Mouse (Mus musculus) liver, adult 10 weeks (tissue): Measurements from ENCODE around the gene Tmem156. TPM values are rescaled to one million over a fixed set of nuclear protein-coding genes. Genes with fewer than 3 reads are reported as not detected.

Source experiments
- polyA plus RNA-seq: library from polyadenylated mRNA; stranded (reverse); fragments of 350-450 nt; fragmentation: Illumina TruSeq; extraction: RNeasy Lipid Tissue Mini Kit (QIAGEN cat#74804); gene quantifications from one replicate; pipeline ENCODE4 v1.2.3, GENCODE M21; 2014; ENCODE audit warnings: low read depth, low replicate concordance

Tmem156 gene
- polyA plus RNA-seq: 0.74 TPM

DNA sequence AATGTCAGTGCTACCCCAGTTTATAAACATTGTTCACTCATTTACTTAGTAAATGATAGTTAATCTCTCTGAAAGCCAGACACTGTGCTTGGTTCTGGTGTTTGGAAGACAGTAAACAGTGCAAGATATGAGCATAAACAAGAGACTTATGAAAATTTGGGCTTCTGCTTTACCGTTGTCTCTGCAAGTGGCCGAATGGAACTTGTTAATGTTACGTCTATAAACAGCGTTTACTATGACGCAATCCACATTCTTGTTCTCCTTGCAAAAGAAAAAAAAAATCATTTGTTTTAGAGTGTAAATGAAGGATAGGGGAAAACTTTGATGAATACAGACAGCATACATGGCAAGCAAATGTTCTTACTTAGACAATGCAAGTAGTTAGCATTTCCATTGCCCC lies at the start of gene Tmem156:
Tmem156 (minus strand) TSS at position 212 of the 400 bp plus-strand sequence.

GRCm38 (mm10) chr5:65106876-65107772 lies 15.2 kb upstream of the Tmem156 start, which contains the start of gene Klhl5:
Gene Klhl5, plus strand, starts transcription at chr5:65107539.

Other genes starting within 250 kb of the Tmem156 start
- 1.7 TPM for gene Tlr1, start 158.6 kb downstream of the Tmem156 start, polyA plus RNA-seq
- gene Tlr6, start 132.0 kb downstream of the Tmem156 start, polyA plus RNA-seq: 0.37 TPM
- gene Fam114a1, start 122.1 kb downstream of the Tmem156 start, polyA plus RNA-seq: 18.0 TPM
- 35.6 TPM for gene Klhl5, start 15.4 kb upstream of the Tmem156 start, polyA plus RNA-seq
- gene Wdr19, start 107.6 kb upstream of the Tmem156 start, polyA plus RNA-seq: 1.4 TPM
- 9.8 TPM for gene Rfc1, start 243.5 kb upstream of the Tmem156 start, polyA plus RNA-seq